Mouse (Mus musculus) myocyte (in vitro differentiated cells): ENCODE measurements around the gene Gm13696.

Experiments
- MAX ChIP-seq: IDR thresholded peaks from one replicate; pipeline ENCODE4 v1.6.1; 2011; ENCODE audit warnings: low read depth, mild to moderate bottlenecking, control low read depth
- MYOG ChIP-seq, 3 experiments: IDR thresholded peaks; one replicate each; pipeline ENCODE4 v1.6.1; 2011; ENCODE audit warnings: control low read depth in 2 of 3, low read depth in 2 of 3, mild to moderate bottlenecking in 2 of 3; ENCODE audit not compliant: insufficient read length in 2 of 3, control insufficient read depth in 1 of 3, insufficient read depth in 1 of 3
- POLR2A ChIP-seq: IDR thresholded peaks from one replicate; pipeline ENCODE4 v1.6.1; 2011; ENCODE audit warnings: low read depth, mild to moderate bottlenecking, control low read depth, moderate library complexity; ENCODE audit not compliant: insufficient read length

GRCm38 (mm10) chr2:84023319-84023718 is 50.4 kb downstream of the Gm13696 start:
- TF ChIP-seq MYOG (IDR thresholded peaks at IDR 0.05; ENCODE audit: control insufficient read depth in 1 of 3, insufficient read depth in 1 of 3, insufficient read length in 2 of 3, low read depth in 2 of 3) (no peak), MAX (no peak), POLR2A (no peak)
